Mouse (Mus musculus) fat pad, adult 2 months (tissue): ENCODE results near the gene Tlr8.

Source experiments
- DNase-seq: peaks from one replicate; pipeline ENCODE4 v3.0.0-alpha.2; 2011; ENCODE audit warnings: low read depth, low spot score; ENCODE audit errors: extremely low read depth

The Tlr8 gene

DNA sequence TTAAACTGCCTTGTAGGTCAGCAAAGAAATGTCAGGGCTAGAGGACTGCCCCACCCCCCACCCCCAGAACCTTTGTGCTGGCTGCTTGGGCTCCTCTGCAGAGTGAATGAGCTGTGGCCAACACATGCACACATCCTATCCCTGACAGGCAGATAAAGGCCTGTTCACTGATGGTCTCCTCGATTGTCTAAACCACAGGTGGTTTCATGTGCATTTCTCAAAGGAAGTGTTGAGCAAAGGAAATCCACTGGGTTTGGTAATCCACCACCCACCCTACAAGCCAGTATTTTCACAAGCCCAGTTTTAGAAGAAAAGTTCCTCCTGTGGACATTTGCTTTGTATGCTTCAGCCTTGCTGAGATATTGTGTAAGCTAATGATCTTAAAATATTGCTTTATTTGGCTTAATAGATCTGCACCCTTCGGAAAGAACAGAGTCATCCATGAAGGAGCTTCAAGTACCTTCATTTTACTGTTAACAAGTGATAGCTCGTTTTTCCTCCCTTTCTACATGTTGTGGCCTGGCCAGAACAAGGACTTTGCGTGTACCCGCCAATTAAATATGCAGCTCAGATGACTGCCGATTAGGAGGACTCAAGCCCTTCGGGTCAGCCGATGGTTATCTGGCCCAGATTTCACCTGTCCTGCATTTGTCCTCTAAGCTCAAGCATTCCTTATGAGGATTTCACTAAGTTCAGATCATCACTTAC lies 58.2 kb downstream of the Tlr8 start:
- DNase-seq, result peak; percentile 62

DNA sequence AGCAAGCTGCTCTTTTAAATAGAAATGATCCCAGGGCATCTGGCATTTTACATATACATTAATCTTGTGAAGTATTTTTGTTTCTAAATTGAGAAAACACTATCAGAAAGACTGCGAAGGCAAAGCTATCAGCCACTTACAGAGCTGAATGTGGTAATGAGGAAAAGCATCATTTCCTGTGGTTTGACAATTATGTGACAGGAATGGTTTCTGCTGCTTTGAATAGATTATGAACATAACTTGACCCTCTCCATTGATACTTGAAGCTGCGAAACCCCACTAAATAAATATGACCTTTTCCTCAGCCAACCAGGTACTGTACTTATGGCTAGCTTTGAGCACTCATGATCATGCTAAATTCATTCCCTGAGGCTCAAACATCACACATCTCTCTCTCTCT lies 62.8 kb downstream of the Tlr8 start:
- no peak for DNase-seq

DNA sequence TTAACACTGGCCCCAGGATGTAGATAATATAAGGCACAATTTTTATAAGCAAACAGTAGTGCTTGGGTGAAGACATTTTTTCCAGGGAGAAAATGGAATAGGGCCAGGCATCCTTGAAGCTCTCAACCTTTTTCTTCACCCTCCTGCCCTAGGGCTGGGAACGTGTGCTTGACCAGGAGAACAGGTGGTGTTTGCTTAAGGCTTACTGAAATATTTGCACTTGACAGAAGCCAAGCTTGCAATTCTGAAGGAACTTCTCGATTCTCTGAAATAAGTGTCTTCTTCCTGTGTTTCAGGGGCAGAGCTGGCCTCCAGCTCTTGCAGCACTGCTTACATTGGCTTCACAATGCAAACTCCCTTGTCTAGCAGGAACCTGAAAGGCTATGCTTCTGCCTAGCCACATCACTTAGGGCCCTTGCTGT lies 68.9 kb downstream of the Tlr8 start:
- DNase-seq, result no peak
